Comparison of ENCODE assay signal across 23 mouse cellular contexts in the genomic region with DNA sequence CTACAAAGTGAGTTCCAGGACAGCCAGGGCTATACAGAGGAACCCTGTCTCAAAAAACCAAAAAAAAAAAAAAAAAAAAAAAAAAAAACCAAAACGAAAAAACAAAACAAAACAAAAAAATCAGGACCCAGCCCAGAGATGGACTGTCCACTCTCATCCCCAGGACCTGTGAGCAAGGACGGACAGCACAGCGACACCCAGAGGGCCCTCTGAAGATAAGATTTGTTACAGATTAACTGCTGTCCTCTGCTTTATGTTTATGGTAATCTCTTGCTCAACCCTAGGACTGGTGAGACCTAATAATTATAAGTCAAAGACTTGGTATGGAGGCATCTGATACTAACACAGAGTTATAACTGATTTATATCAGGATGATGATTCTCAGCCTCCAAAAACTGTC.
"Had no signal": no experiment of that assay in that cellular context is flagged by ENCODE, and none has a peak within 500 bp of the region (broad histone marks: within the 10 kb centered on the region; RNA-seq: fewer than 3 reads in every experiment).

No protein-coding gene starts in this region.

- H3K9ac ChIP-seq: forebrain, postnatal 0 days; heart, embryonic 13.5 days; heart, embryonic 15.5 days; hindbrain, embryonic 13.5 days; hindbrain, embryonic 15.5 days; kidney, embryonic 15.5 days; limb, embryonic 13.5 days; limb, embryonic 15.5 days; liver, embryonic 13.5 days; liver, embryonic 15.5 days had no signal

- H3K9me3 ChIP-seq: heart, embryonic 13.5 days; heart, embryonic 15.5 days; hindbrain, embryonic 13.5 days; hindbrain, embryonic 15.5 days; kidney, embryonic 15.5 days; limb, embryonic 13.5 days; limb, embryonic 15.5 days; liver, embryonic 13.5 days; liver, embryonic 15.5 days had no signal

- H3K4me3 ChIP-seq: heart, adult 2 months; heart, embryonic 13.5 days; heart, embryonic 15.5 days; hindbrain, embryonic 13.5 days; hindbrain, embryonic 15.5 days; kidney, embryonic 15.5 days; limb, embryonic 13.5 days; limb, embryonic 15.5 days; liver, embryonic 13.5 days; liver, embryonic 15.5 days had no signal

- H3K4me2 ChIP-seq: heart, embryonic 11.5 days; heart, embryonic 13.5 days; heart, embryonic 15.5 days; hindbrain, embryonic 13.5 days; hindbrain, embryonic 15.5 days; kidney, embryonic 15.5 days; limb, embryonic 13.5 days; limb, embryonic 15.5 days; liver, embryonic 13.5 days; liver, embryonic 15.5 days had no signal

- H3K4me1 ChIP-seq: heart, embryonic 13.5 days; heart, embryonic 15.5 days; hindbrain, embryonic 13.5 days; hindbrain, embryonic 15.5 days; kidney, embryonic 15.5 days; limb, embryonic 13.5 days; limb, embryonic 15.5 days; liver, embryonic 13.5 days; liver, embryonic 15.5 days had no signal

- H3K27me3 ChIP-seq: heart, embryonic 13.5 days; heart, embryonic 15.5 days; hindbrain, embryonic 13.5 days; hindbrain, embryonic 15.5 days; kidney, embryonic 15.5 days; limb, embryonic 13.5 days; limb, embryonic 15.5 days; liver, embryonic 13.5 days; liver, embryonic 15.5 days had no signal

- DNase-seq: forebrain, postnatal 0 days; gastrocnemius, postnatal 14 days; gastrocnemius, postnatal 36 days; heart, adult 11 months; heart, adult 2 months; heart, postnatal 14 days; heart, postnatal 36 days; kidney, adult 18-20 months; kidney, adult 9 months; kidney, postnatal 14 days; left cerebral cortex, postnatal 4 days; liver, embryonic 13.5 days had no signal

- H3K27ac ChIP-seq: heart, adult 2 months; heart, embryonic 13.5 days; heart, embryonic 15.5 days; hindbrain, embryonic 13.5 days; hindbrain, embryonic 15.5 days; hindbrain, postnatal 0 days; kidney, embryonic 15.5 days; kidney, postnatal 0 days; limb, embryonic 13.5 days; limb, embryonic 15.5 days; liver, embryonic 13.5 days; liver, embryonic 15.5 days had no signal

- ATAC-seq: forebrain, postnatal 0 days; hindbrain, postnatal 0 days had no signal
